Mouse (Mus musculus): ENCODE measurements around the gene Yjefn3.
"Not testable (repeated sequence)": the region's sequence is repeated elsewhere in the genome, so short reads cannot be mapped to it uniquely, and the experiment has no call there.

Gene Yjefn3

GRCm38 (mm10) chr8:69902163-69903062 is at the start of gene Yjefn3, which contains the start of the genes Tssk6 and Ndufa13:
Gene Yjefn3, minus strand, starts transcription at chr8:69902712.
Gene Tssk6, plus strand, starts transcription at chr8:69902184.
Gene Ndufa13, minus strand, starts transcription at chr8:69902558.
- DNase-seq (ENCODE audit: low read depth): peak; percentile 46

- no peak for DNase-seq (ENCODE audit: low read depth)
Measured at GRCm38 (mm10) chr8:69950300-69950699, 47.8 kb upstream of the Yjefn3 start.

GRCm38 (mm10) chr8:69942495-69942894 is 40.0 kb upstream of the Yjefn3 start:
- not testable (repeated sequence) for DNase-seq (ENCODE audit: low read depth)

- no peak for DNase-seq (ENCODE audit: low read depth)
Measured at GRCm38 (mm10) chr8:69940386-69940785, 37.9 kb upstream of the Yjefn3 start.

GRCm38 (mm10) chr8:69939633-69940032 is 37.1 kb upstream of the Yjefn3 start:
- DNase-seq (ENCODE audit: low read depth): no peak

GRCm38 (mm10) chr8:69938245-69938982 is 35.9 kb upstream of the Yjefn3 start:
- peak; percentile 52 for DNase-seq (ENCODE audit: low read depth)

- DNase-seq (ENCODE audit: low read depth): peak; percentile 49
Measured at GRCm38 (mm10) chr8:69937466-69937865, 35.0 kb upstream of the Yjefn3 start.

DNA sequence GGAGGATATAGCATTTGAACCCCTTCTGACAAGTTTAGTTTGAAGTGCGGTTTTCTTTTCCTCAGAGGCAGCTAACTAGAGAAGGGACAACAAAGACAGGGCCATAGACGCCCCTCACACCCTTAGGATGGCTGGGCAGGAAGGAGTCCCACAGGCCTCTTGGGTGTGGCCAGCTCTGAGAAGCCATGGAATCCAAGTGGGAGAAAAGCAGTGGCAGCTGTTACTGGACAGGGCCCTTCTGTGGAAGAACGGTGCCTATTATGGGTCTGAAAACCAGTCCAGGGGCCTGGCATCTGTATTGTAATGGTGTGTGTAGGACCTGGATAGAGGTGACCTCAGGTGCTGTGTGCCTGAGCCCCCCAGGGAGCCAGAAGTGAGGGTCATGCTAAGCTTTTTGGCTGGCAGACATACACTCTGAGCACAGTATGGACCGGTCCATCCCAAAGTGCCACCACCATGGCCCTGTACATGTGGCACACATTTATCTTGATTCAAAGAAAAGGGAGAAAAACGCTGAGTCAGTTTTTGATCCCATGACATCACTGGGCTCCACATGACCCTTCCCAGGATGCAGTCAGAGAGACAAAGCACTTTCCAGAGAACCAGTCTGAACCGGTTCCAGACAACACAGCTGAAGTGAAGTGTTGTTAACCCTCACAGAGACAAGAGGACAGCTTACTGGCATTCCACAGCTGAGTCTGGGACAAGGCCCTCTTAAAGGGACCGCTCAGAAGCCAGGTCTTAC is 33.7 kb upstream of the Yjefn3 start:
- peak; percentile 50 for DNase-seq (ENCODE audit: low read depth)

- no peak for DNase-seq (ENCODE audit: low read depth)
Measured at GRCm38 (mm10) chr8:69935431-69935830, 32.9 kb upstream of the Yjefn3 start.

GRCm38 (mm10) chr8:69934582-69934981 is 32.1 kb upstream of the Yjefn3 start:
- peak; percentile 42 for DNase-seq (ENCODE audit: low read depth)

GRCm38 (mm10) chr8:69933811-69934210 is 31.3 kb upstream of the Yjefn3 start:
- peak; percentile 81 for DNase-seq (ENCODE audit: low read depth)

- DNase-seq (ENCODE audit: low read depth): no peak
Measured at GRCm38 (mm10) chr8:69926901-69927300, 24.4 kb upstream of the Yjefn3 start.

GRCm38 (mm10) chr8:69923986-69924385 is 21.5 kb upstream of the Yjefn3 start:
- no peak for DNase-seq (ENCODE audit: low read depth)

GRCm38 (mm10) chr8:69921141-69921540 is 18.6 kb upstream of the Yjefn3 start:
- peak; percentile 26 for DNase-seq (ENCODE audit: low read depth)

GRCm38 (mm10) chr8:69919876-69920662 is 17.6 kb upstream of the Yjefn3 start:
- DNase-seq (ENCODE audit: low read depth): peak; percentile 97

GRCm38 (mm10) chr8:69919010-69919409 is 16.5 kb upstream of the Yjefn3 start:
- peak; percentile 100 for DNase-seq (ENCODE audit: low read depth)

DNA sequence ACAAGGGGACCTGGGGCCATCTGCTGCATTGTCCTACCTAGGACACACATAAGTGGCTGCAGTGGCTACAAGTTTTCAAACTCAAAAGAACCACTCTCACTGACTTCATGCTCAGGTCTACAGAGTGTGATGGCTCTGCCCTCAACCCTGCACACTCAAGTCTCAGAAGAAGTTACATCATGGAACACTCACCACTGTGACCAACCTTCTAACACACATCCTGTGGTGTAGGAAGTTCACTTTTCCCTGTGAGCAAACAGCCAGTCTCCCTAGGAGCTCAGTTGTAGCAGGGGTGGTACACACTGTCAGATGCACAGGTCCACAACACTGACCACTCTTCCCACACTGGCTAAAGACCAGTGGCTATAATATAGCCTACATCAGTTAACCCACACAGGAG is 16.0 kb upstream of the Yjefn3 start:
- peak; percentile 79 for DNase-seq (ENCODE audit: low read depth)

DNA sequence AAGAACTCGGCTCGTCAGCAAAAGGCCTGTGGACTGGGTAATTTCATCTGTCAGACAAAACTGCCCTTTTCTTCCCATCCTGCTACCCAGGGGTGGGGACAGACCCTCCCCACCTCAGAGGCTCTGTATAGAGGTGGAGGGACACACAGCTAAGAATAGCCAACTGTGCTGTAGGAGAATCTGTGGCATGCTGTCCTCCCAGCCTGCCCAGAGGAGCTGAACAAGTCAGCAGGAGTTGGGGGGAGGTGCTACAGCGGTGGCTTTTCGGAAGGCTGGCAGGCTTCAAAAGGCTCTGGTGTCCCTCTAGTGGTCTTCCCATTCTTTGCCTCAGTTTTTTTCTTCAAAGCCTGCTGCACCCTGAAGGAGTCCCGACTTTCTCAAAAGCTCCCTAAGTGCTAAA is 13.2 kb upstream of the Yjefn3 start:
- peak; percentile 18 for DNase-seq (ENCODE audit: low read depth)

GRCm38 (mm10) chr8:69914526-69914925 is 12.0 kb upstream of the Yjefn3 start:
- no peak for DNase-seq (ENCODE audit: low read depth)

- no peak for DNase-seq (ENCODE audit: low read depth)
Measured at GRCm38 (mm10) chr8:69912478-69913074, 10.1 kb upstream of the Yjefn3 start.

DNA sequence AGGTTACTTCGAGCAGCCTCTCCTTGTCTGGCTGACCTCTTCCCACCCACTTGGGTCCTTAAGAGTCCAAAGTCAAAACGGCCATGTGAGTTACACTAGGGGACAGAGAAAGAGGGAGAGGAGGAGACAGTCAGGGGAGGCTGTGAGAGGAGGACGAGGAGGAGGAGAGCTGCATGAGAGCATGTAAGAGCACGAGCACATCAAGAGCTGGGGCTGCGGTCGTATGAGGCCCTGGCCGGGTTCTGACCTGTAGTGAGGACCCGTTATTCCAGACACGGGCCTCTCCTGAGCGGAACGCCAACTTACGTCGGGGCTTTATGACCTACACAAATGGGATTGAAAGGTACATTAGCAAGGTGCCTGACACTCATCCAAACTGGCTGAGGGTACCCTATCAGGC is 9.4 kb upstream of the Yjefn3 start:
- DNase-seq (ENCODE audit: low read depth): no peak
